Mouse (Mus musculus): ENCODE data around the gene Sphk1. TPM values are rescaled to one million over a fixed set of nuclear protein-coding genes. Genes with fewer than 3 reads are reported as not detected.

Sphk1 gene
- polyA plus RNA-seq, 1 experiment from 2014 or later, result 2.2 TPM

GRCm38 (mm10) chr11:116493795-116494252 is 36.9 kb upstream of the Sphk1 start, which contains the start of gene Prpsap1:
Gene Prpsap1, minus strand, starts transcription at chr11:116494202.
- no peak within 1 kb of the TSS for H3K27ac ChIP-seq (replicated peaks)
- H3K4me2 ChIP-seq (replicated peaks), result no peak within 1 kb of the TSS
- no peak within 1 kb of the TSS for H3K9ac ChIP-seq (replicated peaks)
- H3K36me3 ChIP-seq, result no peaks in the 10 kb centered on the region
- peaks cover 21% of the 10 kb centered on the region for H3K4me1 ChIP-seq
- no peaks in the 10 kb centered on the region for H3K9me3 ChIP-seq
- 21% methylated on average over 4 of the region's 4 CpGs for WGBS
- H3K4me3 ChIP-seq, result no peak within 1 kb of the TSS
- no peaks in the 10 kb centered on the region for H3K27me3 ChIP-seq
- no peak for ATAC-seq (replicated peaks)

DNA sequence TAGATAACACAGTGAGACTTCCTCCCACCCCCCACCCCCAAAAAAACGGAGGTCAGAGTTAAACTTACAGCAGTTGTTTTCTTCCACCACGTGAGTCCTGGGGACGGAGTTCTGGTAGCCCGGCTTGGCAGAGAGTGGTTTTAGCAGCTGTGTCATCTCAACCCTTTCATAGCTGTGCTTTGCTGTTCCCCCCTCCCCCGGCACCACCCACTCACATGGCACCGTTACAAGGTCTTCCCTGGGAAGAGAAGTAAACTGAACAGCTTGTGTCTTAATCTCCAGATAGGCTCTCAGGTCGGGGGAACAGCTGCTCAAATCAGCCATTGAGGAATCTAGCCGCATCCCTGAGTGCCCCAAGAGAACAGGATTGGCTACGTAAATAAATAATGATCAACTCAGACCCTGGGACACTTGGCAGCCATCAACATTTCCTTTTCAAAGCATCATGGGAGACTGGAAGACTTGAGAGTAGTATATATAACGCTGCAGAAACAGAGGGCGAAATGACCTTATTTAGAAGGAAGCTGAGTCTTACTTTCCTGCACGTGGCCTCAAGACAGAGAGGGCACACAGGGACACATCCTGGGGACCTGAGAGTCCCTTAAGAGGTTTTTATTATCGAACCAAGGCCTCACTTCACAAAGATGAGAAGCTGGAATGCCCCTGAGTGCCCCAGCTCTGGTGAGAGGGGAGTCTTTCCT is 36.1 kb upstream of the Sphk1 start:
- Histone ChIP-seq H3K36me3 (no peaks in the 10 kb centered on the region), H3K9ac (replicated peaks) (no peak overlapping the region), H3K4me1 (peaks cover 15% of the 10 kb centered on the region), H3K27ac (replicated peaks) (no peak overlapping the region), H3K9me3 (no peaks in the 10 kb centered on the region), H3K27me3 (no peaks in the 10 kb centered on the region), H3K4me3 (no peak overlapping the region), H3K4me2 (replicated peaks) (no peak overlapping the region)
- 51% methylated on average over 13 of the region's 13 CpGs for WGBS
- no peak for ATAC-seq (replicated peaks)

- WGBS, result 86% methylated on average over 4 of the region's 4 CpGs
- ATAC-seq (replicated peaks), result no peak
- Histone ChIP-seq H3K27ac (replicated peaks) (no peak overlapping the region), H3K4me3 (no peak overlapping the region), H3K9ac (replicated peaks) (no peak overlapping the region), H3K36me3 (no peaks in the 10 kb centered on the region), H3K4me2 (replicated peaks) (no peak overlapping the region), H3K4me1 (peaks cover 15% of the 10 kb centered on the region), H3K9me3 (no peaks in the 10 kb centered on the region), H3K27me3 (no peaks in the 10 kb centered on the region)
These were observed 33.4 kb upstream of the Sphk1 start for GRCm38 (mm10) chr11:116497313-116497712.

DNA sequence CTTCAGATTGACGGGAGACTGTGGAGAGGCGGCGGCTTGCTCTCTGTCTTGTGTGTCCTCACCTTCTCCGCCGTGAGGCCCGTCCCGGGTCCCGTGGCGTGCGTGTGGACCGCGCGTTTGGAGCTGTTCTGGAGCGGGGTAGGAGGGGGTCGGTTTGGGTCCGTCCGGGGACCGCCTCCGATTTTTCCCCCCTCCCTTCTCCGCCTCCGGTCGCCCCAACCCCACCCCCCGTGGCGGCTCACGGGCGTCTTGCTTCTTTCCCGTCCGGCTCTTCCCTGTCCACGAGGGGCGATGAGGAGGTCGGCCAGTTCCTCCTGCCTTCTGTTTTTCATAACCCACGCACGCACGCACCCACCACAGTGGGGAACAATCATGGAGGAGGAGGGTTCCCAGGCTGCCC is 32.1 kb upstream of the Sphk1 start:
- peaks cover 15% of the 10 kb centered on the region for H3K4me1 ChIP-seq
- 32% methylated on average over 34 of the region's 34 CpGs for WGBS
- H3K36me3 ChIP-seq, result no peaks in the 10 kb centered on the region
- peak overlapping the region; percentile 24 for H3K4me3 ChIP-seq
- H3K9ac ChIP-seq (replicated peaks), result 0 out of 2 replicates have a peak overlapping the region, but pooled peaks have one; percentile 22
- H3K9me3 ChIP-seq, result no peaks in the 10 kb centered on the region
- H3K4me2 ChIP-seq (replicated peaks), result peak overlapping the region; percentile 36
- H3K27me3 ChIP-seq, result no peaks in the 10 kb centered on the region
- no peak overlapping the region for H3K27ac ChIP-seq (replicated peaks)
- no peak for ATAC-seq (replicated peaks)

DNA sequence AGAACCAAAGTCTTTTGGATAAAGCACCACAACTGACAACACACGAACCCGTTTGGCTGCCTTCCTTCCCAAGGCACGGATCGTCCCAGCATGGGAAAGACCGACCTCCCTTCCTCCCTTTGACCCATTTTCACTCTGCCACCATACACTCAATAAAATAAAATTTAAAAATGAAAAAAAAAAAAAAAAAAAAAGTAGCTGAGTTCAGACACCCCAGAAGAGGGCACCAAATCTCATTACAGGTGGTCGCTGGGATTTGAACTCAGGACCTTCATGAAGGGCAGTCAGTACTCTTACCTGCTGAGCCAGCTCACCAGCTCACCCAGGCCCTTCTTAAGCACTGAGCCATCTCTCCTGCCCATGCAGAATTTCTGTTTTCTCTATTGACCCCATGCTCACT is 31.7 kb upstream of the Sphk1 start:
- Histone ChIP-seq H3K9ac (replicated peaks) (no peak overlapping the region), H3K9me3 (no peaks in the 10 kb centered on the region), H3K4me1 (peaks cover 15% of the 10 kb centered on the region), H3K27me3 (no peaks in the 10 kb centered on the region), H3K4me2 (replicated peaks) (no peak overlapping the region), H3K27ac (replicated peaks) (no peak overlapping the region), H3K4me3 (no peak overlapping the region), H3K36me3 (no peaks in the 10 kb centered on the region)
- no peak for ATAC-seq (replicated peaks)
- WGBS, result 45% methylated on average over 6 of the region's 6 CpGs

DNA sequence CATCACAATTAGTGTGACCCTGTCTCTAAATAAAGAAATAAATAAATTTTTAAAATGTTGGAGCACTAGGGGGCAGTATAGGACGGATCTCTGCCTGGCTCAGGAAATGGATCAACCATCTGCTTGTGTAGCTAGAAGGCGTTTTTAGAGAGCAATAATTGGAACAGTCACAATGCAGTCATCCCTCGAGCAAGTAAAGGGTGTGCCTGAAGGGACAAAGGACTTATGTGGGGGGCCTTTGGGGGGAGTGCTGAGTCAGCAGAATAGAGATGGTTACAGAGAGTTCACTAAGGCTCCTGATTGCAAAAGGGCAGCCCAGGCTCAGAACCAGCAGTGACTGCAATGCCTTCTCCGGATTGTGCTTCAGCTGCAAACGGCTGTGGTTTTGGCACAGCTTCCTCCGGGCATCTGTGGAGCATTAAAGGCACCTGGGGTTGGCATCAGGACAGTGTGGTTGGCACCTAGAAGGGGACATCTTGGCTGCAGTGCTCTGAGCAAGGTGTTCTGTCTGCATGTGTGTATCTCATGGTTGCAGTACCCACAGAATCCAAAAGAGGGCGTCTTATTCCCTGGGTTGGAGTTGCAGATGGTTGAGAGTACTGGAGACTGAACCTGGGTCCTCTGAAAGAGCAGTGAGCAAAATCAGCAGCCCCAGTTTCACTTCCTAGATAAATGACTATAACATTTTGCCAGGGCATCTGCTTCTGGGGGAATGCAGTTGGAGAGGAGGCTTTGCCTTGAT is 29.5 kb upstream of the Sphk1 start:
- no peaks in the 10 kb centered on the region for H3K27me3 ChIP-seq
- H3K27ac ChIP-seq (replicated peaks), result peak overlapping the region; percentile 78
- H3K4me2 ChIP-seq (replicated peaks), result no peak overlapping the region
- no peaks in the 10 kb centered on the region for H3K36me3 ChIP-seq
- H3K4me3 ChIP-seq, result no peak overlapping the region
- H3K4me1 ChIP-seq, result peaks cover 9% of the 10 kb centered on the region
- 18% methylated on average over 7 of the region's 7 CpGs for WGBS
- no peak overlapping the region for H3K9ac ChIP-seq (replicated peaks)
- H3K9me3 ChIP-seq, result no peaks in the 10 kb centered on the region
- peak; percentile 43 for ATAC-seq (replicated peaks)

- Histone ChIP-seq H3K9me3 (no peaks in the 10 kb centered on the region), H3K27ac (replicated peaks) (no peak overlapping the region), H3K4me3 (no peak overlapping the region), H3K36me3 (no peaks in the 10 kb centered on the region), H3K4me2 (replicated peaks) (no peak overlapping the region), H3K9ac (replicated peaks) (no peak overlapping the region), H3K4me1 (peaks cover 5% of the 10 kb centered on the region; the same call in 1 of the 2 replicates), H3K27me3 (no peaks in the 10 kb centered on the region)
- 82% methylated on average over 17 of the region's 17 CpGs for WGBS
- no peak for ATAC-seq (replicated peaks)
These were observed 26.2 kb upstream of the Sphk1 start for GRCm38 (mm10) chr11:116504516-116504915.

DNA sequence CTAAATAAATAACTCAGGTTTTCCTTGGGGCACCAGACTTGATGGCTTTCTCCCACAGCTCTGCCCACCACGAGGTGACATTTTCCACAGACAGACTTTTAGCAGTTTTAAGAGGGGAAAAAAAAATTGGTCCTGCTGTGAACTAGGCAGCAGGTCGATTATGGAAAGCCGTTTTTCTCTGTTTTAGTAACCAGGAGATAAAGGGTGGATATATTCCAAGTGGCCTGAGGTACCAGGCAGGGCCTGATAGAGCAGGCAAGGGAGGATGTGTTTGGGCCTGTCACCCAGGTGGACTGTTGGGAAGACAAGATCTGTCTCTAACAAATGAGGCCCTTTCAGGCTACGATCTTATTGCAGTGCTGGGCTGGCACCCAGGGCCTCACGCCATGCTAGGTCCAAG is 25.2 kb upstream of the Sphk1 start:
- no peak overlapping the region for H3K9ac ChIP-seq (replicated peaks)
- no peak overlapping the region for H3K4me3 ChIP-seq
- H3K27ac ChIP-seq (replicated peaks), result no peak overlapping the region
- no peaks in the 10 kb centered on the region for H3K27me3 ChIP-seq
- H3K4me2 ChIP-seq (replicated peaks), result no peak overlapping the region
- no peaks in the 10 kb centered on the region for H3K9me3 ChIP-seq
- no peaks in the 10 kb centered on the region for H3K36me3 ChIP-seq
- 76% methylated on average over 5 of the region's 5 CpGs for WGBS
- no peak for ATAC-seq (replicated peaks)
- H3K4me1 ChIP-seq, result peaks cover 5% of the 10 kb centered on the region; the same call in 1 of the 2 replicates

DNA sequence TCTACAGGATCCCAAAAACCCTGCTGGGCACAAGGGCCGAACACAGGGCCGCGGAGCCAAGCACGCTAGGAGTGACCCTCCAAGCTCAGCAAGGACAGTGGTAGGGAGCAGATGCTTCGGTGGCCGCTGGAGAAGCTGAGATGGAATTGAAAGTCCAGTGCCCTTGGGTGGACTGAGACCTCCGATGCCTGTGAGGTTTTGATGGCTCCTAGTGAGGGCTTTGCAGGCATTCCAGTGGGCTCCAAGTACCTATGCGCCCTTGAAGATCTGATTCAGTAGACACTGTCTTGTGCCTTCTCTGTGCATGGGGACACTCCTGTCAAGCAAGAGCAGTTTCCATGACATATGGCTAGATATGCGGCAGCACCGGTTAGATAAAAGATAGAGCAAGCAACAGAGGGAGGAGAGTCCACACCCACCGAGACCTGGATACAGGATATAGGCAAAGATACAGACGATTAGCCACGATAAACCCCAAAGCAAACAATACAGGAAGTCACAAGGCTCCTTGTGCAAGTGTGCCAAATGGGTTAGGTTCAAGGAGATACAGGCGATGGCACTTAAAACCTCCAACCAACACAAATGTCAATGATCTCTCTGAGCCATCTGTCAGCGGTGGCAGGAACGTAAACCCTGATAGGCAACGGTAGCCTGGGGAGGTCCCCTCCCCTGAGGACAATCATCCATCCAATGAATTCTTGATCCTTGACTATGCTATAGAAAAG is 24.4 kb upstream of the Sphk1 start:
- no peaks in the 10 kb centered on the region for H3K9me3 ChIP-seq
- no peaks in the 10 kb centered on the region for H3K27me3 ChIP-seq
- no peak overlapping the region for H3K27ac ChIP-seq (replicated peaks)
- ATAC-seq (replicated peaks), result no peak
- WGBS, result 88% methylated on average over 17 of the region's 17 CpGs
- H3K36me3 ChIP-seq, result no peaks in the 10 kb centered on the region
- H3K4me2 ChIP-seq (replicated peaks), result no peak overlapping the region
- H3K4me3 ChIP-seq, result no peak overlapping the region
- H3K9ac ChIP-seq (replicated peaks), result no peak overlapping the region
- 0 out of 2 replicates have a peak, but pooled peaks cover under 1% of the 10 kb centered on the region for H3K4me1 ChIP-seq

DNA sequence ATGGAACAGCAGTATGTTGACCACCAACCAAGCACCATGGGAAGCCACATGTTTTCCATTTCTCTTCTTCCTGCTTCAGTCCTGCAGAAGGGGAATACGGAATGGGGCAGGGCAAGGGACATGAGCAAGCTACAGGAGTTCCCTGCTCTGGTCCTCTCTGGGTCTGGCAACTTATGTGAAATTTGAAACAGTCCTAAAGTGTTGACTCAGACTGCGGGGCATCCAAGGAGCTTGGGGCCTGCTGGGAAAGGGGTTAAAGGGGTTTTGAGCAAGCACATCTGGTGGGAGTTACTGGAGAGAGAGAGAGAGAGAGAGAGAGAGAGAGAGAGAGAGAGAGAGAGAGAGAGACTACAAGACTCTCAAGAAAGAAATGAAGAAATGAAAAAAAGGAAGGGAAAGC is 22.0 kb upstream of the Sphk1 start:
- Histone ChIP-seq H3K9ac (replicated peaks) (no peak overlapping the region), H3K4me3 (no peak overlapping the region), H3K9me3 (no peaks in the 10 kb centered on the region), H3K4me1 (no peaks in the 10 kb centered on the region), H3K27me3 (no peaks in the 10 kb centered on the region), H3K36me3 (no peaks in the 10 kb centered on the region), H3K27ac (replicated peaks) (no peak overlapping the region), H3K4me2 (replicated peaks) (no peak overlapping the region)
- no peak for ATAC-seq (replicated peaks)
- 80% methylated on average over 2 of the region's 2 CpGs for WGBS

DNA sequence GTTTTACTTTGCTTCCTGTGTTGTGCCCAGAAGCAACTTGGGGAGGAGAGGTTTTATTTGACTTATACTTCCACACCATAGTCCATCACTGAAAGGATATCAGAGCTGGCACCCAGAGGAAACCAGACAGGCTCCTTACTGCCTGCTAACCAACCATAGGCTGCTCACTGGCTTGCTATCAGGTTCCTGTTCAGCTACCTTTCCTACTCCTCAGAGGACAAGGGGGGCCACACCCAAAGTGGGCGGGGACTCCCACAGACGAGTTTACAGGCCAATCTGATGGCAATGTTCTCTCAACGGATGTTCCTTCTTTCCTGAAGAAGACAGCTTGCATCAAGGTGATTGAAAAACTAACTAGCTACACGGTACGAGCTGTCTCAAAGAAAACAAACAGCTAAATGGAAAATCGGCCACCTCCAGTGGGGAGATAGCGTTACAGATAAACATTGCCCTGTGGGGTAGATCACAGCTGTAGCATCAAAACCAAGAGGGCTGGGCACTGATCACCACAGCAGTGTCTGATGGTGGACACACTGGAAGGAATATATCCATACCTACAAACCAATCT is 19.3 kb upstream of the Sphk1 start:
- no peaks in the 10 kb centered on the region for H3K36me3 ChIP-seq
- 70% methylated on average over 7 of the region's 7 CpGs for WGBS
- no peak overlapping the region for H3K4me3 ChIP-seq
- ATAC-seq (replicated peaks), result no peak
- H3K27me3 ChIP-seq, result 0 out of 2 replicates have a peak, but pooled peaks cover 2% of the 10 kb centered on the region
- H3K9me3 ChIP-seq, result no peaks in the 10 kb centered on the region
- no peak overlapping the region for H3K9ac ChIP-seq (replicated peaks)
- no peak overlapping the region for H3K4me2 ChIP-seq (replicated peaks)
- 0 out of 2 replicates have a peak, but pooled peaks cover 3% of the 10 kb centered on the region for H3K4me1 ChIP-seq
- H3K27ac ChIP-seq (replicated peaks), result no peak overlapping the region

GRCm38 (mm10) chr11:116512154-116512553 is 18.6 kb upstream of the Sphk1 start:
- Histone ChIP-seq H3K4me2 (replicated peaks) (no peak overlapping the region), H3K4me3 (no peak overlapping the region), H3K27ac (replicated peaks) (no peak overlapping the region), H3K9me3 (no peaks in the 10 kb centered on the region), H3K27me3 (0 out of 2 replicates have a peak, but pooled peaks cover 2% of the 10 kb centered on the region), H3K4me1 (0 out of 2 replicates have a peak, but pooled peaks cover 3% of the 10 kb centered on the region), H3K9ac (replicated peaks) (no peak overlapping the region), H3K36me3 (no peaks in the 10 kb centered on the region)
- WGBS, result 93% methylated on average over 7 of the region's 7 CpGs
- no peak for ATAC-seq (replicated peaks)

Measured in forebrain, embryonic 15.5 days (tissue).